Mouse (Mus musculus) intestine, postnatal 0 days (tissue): ENCODE measurements around the gene Phyhipl. TPM values are rescaled to one million over a fixed set of nuclear protein-coding genes. Genes with fewer than 3 reads are reported as not detected.

ENCODE experiments used
- ATAC-seq: fragments of 200-750 bp; cut with Nextera tagmentation; 2 replicates; pipeline ENCODE4 v1.8.0; 2017; ENCODE audit warnings: mild to moderate bottlenecking, moderate TSS enrichment, moderate library complexity
- H3K27ac ChIP-seq: fragments of 300-500 bp; sonication (generic); 2 replicates; pipeline ENCODE4 v1.5.1; 2014; ENCODE audit warnings: mild to moderate bottlenecking, low read depth, low read length, moderate library complexity
- H3K27me3 ChIP-seq: fragments of 300-500 bp; sonication (generic); replicated peaks from 2 replicates; pipeline ENCODE4 v1.6.1; 2014; ENCODE audit warnings: low read length, mixed read lengths; ENCODE audit not compliant: control insufficient read depth, insufficient read depth
- H3K36me3 ChIP-seq: fragments of 300-500 bp; sonication (generic); 2 replicates; pipeline ENCODE4 v1.6.1; 2014; ENCODE audit warnings: mild to moderate bottlenecking, moderate library complexity; ENCODE audit not compliant: control insufficient read depth, insufficient read depth
- H3K4me1 ChIP-seq: fragments of 300-500 bp; sonication (generic); replicated peaks from 2 replicates; pipeline ENCODE4 v1.6.1; 2014; ENCODE audit warnings: antibody characterized with exemption, low read length, mixed read lengths; ENCODE audit not compliant: control insufficient read depth, insufficient read depth
- H3K4me2 ChIP-seq: fragments of 300-500 bp; sonication (generic); replicated peaks from 2 replicates; pipeline ENCODE4 v1.6.1; 2014; ENCODE audit warnings: low read depth, mild to moderate bottlenecking, moderate library complexity
- H3K4me3 ChIP-seq: fragments of 300-500 bp; sonication (generic); 2 replicates; pipeline ENCODE4 v1.5.1; 2014; ENCODE audit warnings: low read depth, low read length
- H3K9ac ChIP-seq: fragments of 300-500 bp; sonication (generic); 2 replicates; pipeline ENCODE4 v1.6.1; 2014; ENCODE audit warnings: mild to moderate bottlenecking, low read depth, low read length
- H3K9me3 ChIP-seq: fragments of 300-500 bp; sonication (generic); 2 replicates; pipeline ENCODE4 v1.6.1; 2016; ENCODE audit warnings: mixed run types; ENCODE audit not compliant: control insufficient read depth
- CTCF ChIP-seq: sonication (generic); IDR thresholded peaks from 2 replicates; pipeline ENCODE4 v1.5.1; 2016; ENCODE audit warnings: low read depth, mild to moderate bottlenecking, control low read depth, antibody characterized with exemption, moderate library complexity
- WGBS: fragments of 180-500 bp; shearing (Covaris S2); extraction: QIAGEN DNeasy Blood & Tissue Kit; methylation state at CpG from one replicate; pipeline ENCODE4 v1.1.7; 2014; 5-methylcytosine and 5-hydroxymethylcytosine counted together
- polyA plus RNA-seq: library from polyadenylated mRNA; unstranded; fragments of >200 nt; fragmentation: Nextera tagmentation; extraction: Ambion mirVana; gene quantifications from 2 replicates; pipeline ENCODE4 v1.2.1, GENCODE M21; 2015

The Phyhipl gene
- 1.6 and 1.8 TPM in 2 replicates for polyA plus RNA-seq

DNA sequence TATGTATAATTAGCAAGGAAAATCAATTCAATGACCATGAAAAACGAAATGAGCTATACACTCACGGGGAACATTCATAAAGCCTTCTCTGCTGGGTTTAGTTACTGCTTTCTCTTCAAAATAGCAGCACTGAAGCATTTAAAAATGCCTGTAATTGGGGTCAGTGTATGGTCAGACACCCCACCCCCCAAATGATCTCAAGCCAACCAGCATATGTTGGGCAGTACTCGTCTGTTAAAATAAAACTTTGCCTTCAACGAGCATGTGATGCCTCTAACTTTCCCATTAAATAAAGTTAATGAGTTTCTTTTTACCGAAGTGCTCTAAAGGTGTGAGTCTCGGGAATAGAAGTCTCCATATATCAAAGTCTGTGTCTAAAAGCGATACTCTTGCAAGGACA lies at the start of gene Phyhipl:
Gene Phyhipl (minus strand): TSS at position 138 of the 400 bp plus-strand sequence.
- TF ChIP-seq CTCF: no peak
- H3K4me2 ChIP-seq: no peak within 1 kb of the TSS
- ATAC-seq: no peak

DNA sequence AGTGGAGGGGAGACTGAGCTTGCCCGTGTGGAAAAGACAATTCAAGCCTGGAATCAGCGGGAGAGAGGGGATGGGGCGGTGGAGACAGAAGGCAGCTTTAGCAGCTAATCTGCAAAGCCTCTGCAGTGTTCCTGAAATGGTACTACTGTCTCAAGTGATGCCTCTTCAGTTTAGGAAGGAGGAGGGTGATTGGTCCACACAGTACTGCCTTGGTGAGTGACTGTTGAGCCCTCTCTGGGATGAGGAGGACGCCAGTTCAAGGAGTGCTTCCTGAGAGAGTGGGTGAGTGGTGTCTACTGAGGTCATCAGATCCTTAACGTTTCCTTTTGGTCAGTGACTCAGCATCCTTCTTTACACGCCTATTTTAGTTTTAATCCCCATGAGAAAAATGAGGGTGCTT lies 47.4 kb upstream of the Phyhipl start:
- no peak for TF ChIP-seq CTCF
- H3K27me3 ChIP-seq: no peaks in the 10 kb centered on the region
- no peaks in the 10 kb centered on the region for H3K9me3 ChIP-seq
- H3K9ac ChIP-seq: no peak overlapping the region
- H3K36me3 ChIP-seq: no peaks in the 10 kb centered on the region
- H3K4me1 ChIP-seq: no peaks in the 10 kb centered on the region
- no peak overlapping the region for H3K4me3 ChIP-seq
- ATAC-seq: no peak
- 71% methylated on average over 6 of the region's 6 CpGs for WGBS
- no peak overlapping the region for H3K4me2 ChIP-seq
- H3K27ac ChIP-seq: no peak overlapping the region

More for the DNA sequence above, at the start of gene Phyhipl:
- Histone ChIP-seq H3K4me1 (no peaks in the 10 kb centered on the region), H3K9me3 (no peaks in the 10 kb centered on the region), H3K9ac (no peak within 1 kb of the TSS), H3K4me3 (no peak within 1 kb of the TSS), H3K27me3 (no peaks in the 10 kb centered on the region), H3K27ac (no peak within 1 kb of the TSS), H3K36me3 (no peaks in the 10 kb centered on the region)
- WGBS: 74% methylated on average over 7 of the region's 7 CpGs

DNA sequence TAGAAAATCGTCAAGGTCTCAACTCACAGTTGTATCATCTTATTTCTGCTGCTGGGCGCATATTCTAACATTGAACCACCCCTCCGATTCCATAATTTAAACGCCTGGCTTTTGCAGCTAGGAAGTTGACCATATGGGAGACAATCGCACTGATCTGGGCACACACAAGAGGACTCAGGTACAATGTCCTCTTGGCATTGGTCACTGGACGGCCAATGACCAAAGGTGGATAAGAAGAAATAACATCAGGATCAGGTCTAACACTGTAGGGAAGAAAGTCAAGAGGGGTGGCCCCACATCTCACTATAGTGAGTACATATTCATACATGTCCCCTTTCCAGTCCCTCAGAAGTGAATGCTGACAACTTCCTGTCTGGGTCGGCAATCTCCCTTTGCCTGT lies 43.8 kb upstream of the Phyhipl start:
- H3K27me3 ChIP-seq: no peaks in the 10 kb centered on the region
- H3K4me3 ChIP-seq: no peak overlapping the region
- H3K4me1 ChIP-seq: no peaks in the 10 kb centered on the region
- 90% methylated on average over 7 of the region's 7 CpGs for WGBS
- no peak for TF ChIP-seq CTCF
- H3K4me2 ChIP-seq: no peak overlapping the region
- no peak for ATAC-seq
- H3K9me3 ChIP-seq: no peaks in the 10 kb centered on the region
- H3K9ac ChIP-seq: no peak overlapping the region
- no peaks in the 10 kb centered on the region for H3K36me3 ChIP-seq
- no peak overlapping the region for H3K27ac ChIP-seq

DNA sequence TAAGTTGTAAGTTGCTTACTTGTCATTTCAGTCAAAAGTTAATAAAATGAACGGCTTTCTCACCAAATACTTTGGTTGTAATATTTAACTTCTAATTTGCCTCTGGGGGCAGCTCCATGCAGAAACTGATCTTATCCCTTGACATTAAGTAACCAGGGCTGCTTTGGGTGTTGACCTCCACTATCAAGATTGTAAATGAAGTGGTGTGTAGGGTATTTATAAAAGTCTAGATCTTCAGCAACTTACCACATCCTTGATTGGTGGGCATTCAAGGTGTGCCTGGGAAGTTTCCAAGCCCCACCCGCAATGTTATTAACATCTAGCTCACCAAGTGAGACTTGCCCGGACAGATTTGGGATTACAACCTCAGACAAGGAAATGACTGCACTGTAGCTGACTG lies 42.2 kb upstream of the Phyhipl start:
- Histone ChIP-seq H3K4me2 (no peak overlapping the region), H3K9ac (no peak overlapping the region), H3K4me3 (no peak overlapping the region), H3K27me3 (no peaks in the 10 kb centered on the region), H3K27ac (no peak overlapping the region), H3K9me3 (no peaks in the 10 kb centered on the region), H3K4me1 (no peaks in the 10 kb centered on the region), H3K36me3 (no peaks in the 10 kb centered on the region)
- ATAC-seq: no peak
- 77% methylated on average over 3 of the region's 3 CpGs for WGBS
- TF ChIP-seq CTCF: no peak

DNA sequence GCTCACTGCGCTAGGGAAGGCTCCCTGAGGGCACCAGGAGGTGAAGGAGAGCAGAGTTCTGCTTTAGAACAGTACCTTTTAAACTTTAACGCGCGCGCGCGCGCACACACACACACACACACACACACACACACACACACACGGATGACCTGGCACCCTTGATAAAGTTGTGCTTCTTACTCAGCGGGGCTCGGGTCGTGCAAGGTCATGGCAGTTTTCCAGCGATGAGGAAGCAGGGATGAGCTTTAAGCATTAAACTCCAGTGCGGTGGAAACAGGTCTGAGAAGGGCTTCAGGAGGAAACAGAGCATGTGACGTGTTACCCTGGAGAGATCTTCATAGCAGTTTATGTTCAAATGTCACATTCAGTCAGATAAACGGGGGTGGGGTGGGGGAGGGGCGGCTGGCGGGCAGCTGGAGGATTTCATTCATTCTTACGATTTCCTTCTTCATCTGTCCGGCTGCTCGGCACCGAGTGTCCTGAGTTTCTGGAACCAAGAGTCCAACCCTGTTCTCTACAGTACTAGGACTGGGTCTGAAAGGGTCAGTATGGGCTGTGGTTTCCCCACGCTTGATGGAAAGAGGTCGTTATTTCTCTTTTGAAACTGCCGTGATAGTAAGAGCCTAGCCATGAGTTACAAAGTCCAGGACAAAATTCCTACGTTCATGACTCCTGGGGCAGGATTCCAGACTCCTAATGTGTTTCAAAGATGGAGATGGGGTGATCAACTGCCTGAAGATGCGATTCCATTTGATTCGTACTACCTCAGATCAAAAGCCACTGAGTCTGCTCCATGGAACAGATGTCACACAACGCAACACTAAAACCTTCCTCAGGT lies 41.2 kb upstream of the Phyhipl start:
- Histone ChIP-seq H3K36me3 (no peaks in the 10 kb centered on the region), H3K4me3 (no peak overlapping the region), H3K4me1 (no peaks in the 10 kb centered on the region), H3K4me2 (no peak overlapping the region), H3K27me3 (no peaks in the 10 kb centered on the region), H3K27ac (no peak overlapping the region), H3K9me3 (no peaks in the 10 kb centered on the region), H3K9ac (no peak overlapping the region)
- ATAC-seq: no peak
- 61% methylated on average over 29 of the region's 29 CpGs for WGBS
- TF ChIP-seq CTCF: no peak

DNA sequence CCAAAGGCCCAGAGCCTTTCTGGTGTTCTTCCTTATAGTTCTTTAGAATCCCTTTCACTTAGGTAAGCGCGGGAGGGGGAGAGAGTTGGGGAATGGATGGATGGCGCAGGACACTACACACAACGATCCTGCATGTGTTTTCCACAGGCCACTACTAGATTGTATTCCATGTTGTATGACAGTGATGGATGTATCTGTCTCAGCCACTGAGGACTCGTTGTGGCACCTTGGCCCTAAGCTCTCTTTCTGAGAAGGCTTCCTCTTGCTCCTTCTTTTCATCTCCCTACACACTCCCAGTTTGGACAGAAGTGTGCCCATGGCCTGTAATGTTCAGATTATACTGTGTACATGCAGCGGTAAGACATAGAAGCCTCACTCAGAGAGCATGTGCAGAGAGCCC lies 33.6 kb upstream of the Phyhipl start:
- no peak for TF ChIP-seq CTCF
- Histone ChIP-seq H3K4me2 (no peak overlapping the region), H3K36me3 (no peaks in the 10 kb centered on the region), H3K27me3 (no peaks in the 10 kb centered on the region), H3K4me3 (no peak overlapping the region), H3K9ac (no peak overlapping the region), H3K9me3 (no peaks in the 10 kb centered on the region), H3K4me1 (no peaks in the 10 kb centered on the region), H3K27ac (no peak overlapping the region)
- ATAC-seq: no peak
- 79% methylated on average over 6 of the region's 6 CpGs for WGBS
